Comparison of ENCODE assay signal across 8 mouse cellular contexts in genomic region chr10:128746972-128747645, GRCm38 (mm10). TPM values are rescaled to one million over a fixed set of nuclear protein-coding genes. Genes with fewer than 3 reads are reported as not detected.
DNase-seq lines count a peak whose midpoint lies in the region; ATAC-seq and TF ChIP-seq lines count a peak whose summit lies in the region.

No protein-coding gene starts in this region.

- H3K4me3 ChIP-seq in left cerebral cortex, adult 2 months = peak overlapping the region; percentile 72
- H3K4me3 ChIP-seq in embryonic facial prominence, embryonic 11.5 days (ENCODE audit: low read depth, low read length) = peak overlapping the region; percentile 73

- peak overlapping the region; percentile 95 for H3K27ac ChIP-seq in left cerebral cortex, adult 2 months
- H3K27ac ChIP-seq in embryonic facial prominence, embryonic 11.5 days (replicated peaks; ENCODE audit: low read depth, low read length) = peak overlapping the region; percentile 97

- 33% methylated on average over 9 of the region's 9 CpGs for WGBS in embryonic facial prominence, embryonic 11.5 days

- no peak for TF ChIP-seq CTCF in left cerebral cortex, adult 2 months (IDR thresholded peaks at IDR 0.05)

- peak overlapping the region; percentile 79 for H3K4me2 ChIP-seq in embryonic facial prominence, embryonic 11.5 days (ENCODE audit: low read depth, low read length)

- peaks cover 6% of the 10 kb centered on the region for H3K27me3 ChIP-seq in embryonic facial prominence, embryonic 11.5 days (ENCODE audit: control insufficient read depth, insufficient read depth, low read length)

- no peak for ATAC-seq in embryonic facial prominence, embryonic 11.5 days (replicated peaks; ENCODE audit: insufficient number of reproducible peaks, low FRiP score, low TSS enrichment, low read depth)
- ATAC-seq in monocyte, adult 5-6 weeks (replicated peaks; ENCODE audit: insufficient number of reproducible peaks, low FRiP score, low TSS enrichment, poor library complexity, severe bottlenecking) = peak; percentile 2; the same call in 1 of the 2 replicates
- ATAC-seq in megakaryocyte-erythroid progenitor cell, adult 5-6 weeks (replicated peaks; ENCODE audit: low FRiP score, low TSS enrichment, poor library complexity, severe bottlenecking) = no peak

- peak overlapping the region; percentile 83 for H3K9ac ChIP-seq in embryonic facial prominence, embryonic 11.5 days (replicated peaks; ENCODE audit: low read length)

- intact Hi-C loops in left cerebral cortex, adult 2 months (cut with DNase I) = no loop called here
- intact Hi-C loops in left cerebral cortex, postnatal 36 days (cut with DNase I) = loop anchor here (5.0 kb wide), 1 partner anchor 50 kb away; the partner anchor contains the start of gene Rab5b

- no peaks in the 10 kb centered on the region for H3K36me3 ChIP-seq in embryonic facial prominence, embryonic 11.5 days (replicated peaks; ENCODE audit: control insufficient read depth, insufficient read depth, low read depth, low read length)

- DNase-seq in left cerebral cortex, adult 2 months (ENCODE audit: extremely low spot score in 1 of 2, low spot score in 2 of 2) = no peak
- no peak for DNase-seq in left cerebral cortex, postnatal 36 days (ENCODE audit: low spot score in 2 of 2)
- no peak for DNase-seq in embryonic facial prominence, embryonic 11.5 days (ENCODE audit: low spot score)
- DNase-seq in induced T-regulatory cell, adult 2 months (ENCODE audit: low read depth) = peak; percentile 69
- DNase-seq in testis, postnatal 14 days (ENCODE audit: low spot score) = no peak
- DNase-seq in kidney, adult 11 months = no peak

- H3K9me3 ChIP-seq in embryonic facial prominence, embryonic 11.5 days (replicated peaks; ENCODE audit: control insufficient read depth, low read length) = no peaks in the 10 kb centered on the region

- peaks cover 4% of the 10 kb centered on the region; the same call in 1 of the 2 replicates for H3K4me1 ChIP-seq in embryonic facial prominence, embryonic 11.5 days (ENCODE audit: control insufficient read depth, insufficient read depth, low read length)

RNA-seq across cellular contexts. Expression of gene Pym1, which starts 0.6 kb away (rescaled TPM):
- total RNA-seq in left cerebral cortex, adult 2 months (2021) = 10 to 100 TPM; 27.1 to 27.8 TPM
- total RNA-seq in left cerebral cortex, postnatal 36 days (2021) = 10 to 100 TPM; 27.7 to 31.8 TPM
- polyA plus RNA-seq in embryonic facial prominence, embryonic 11.5 days (2014; fragmentation: Nextera tagmentation; extraction: Ambion mirVana) = 45.9 TPM in 2 replicates
- total RNA-seq in monocyte, adult 5-6 weeks (2017) = 30.7 to 38.7 TPM (median 34.9 TPM) in 3 replicates
- total RNA-seq in megakaryocyte-erythroid progenitor cell, adult 5-6 weeks (2014; fragmentation: Nextera tagmentation) = 26.6 and 38.0 TPM in 2 replicates
- total RNA-seq in megakaryocyte-erythroid progenitor cell, adult 5-6 weeks (2017) = 27.0 and 58.4 TPM in 2 replicates

RNA-seq across cellular contexts. Expression of gene Dgka, which starts 2.5 kb away (rescaled TPM):
- 1 to 10 TPM; 7.4 to 7.9 TPM for total RNA-seq in left cerebral cortex, adult 2 months (2021)
- total RNA-seq in left cerebral cortex, postnatal 36 days (2021) = 1 to 10 TPM; 5.6 to 7.8 TPM
- polyA plus RNA-seq in embryonic facial prominence, embryonic 11.5 days (2014; fragmentation: Nextera tagmentation; extraction: Ambion mirVana) = 5.9 and 8.0 TPM in 2 replicates
- 68.7 to 107 TPM (median 86.0 TPM) in 3 replicates for total RNA-seq in monocyte, adult 5-6 weeks (2017)
- 10.6 and 11.4 TPM in 2 replicates for total RNA-seq in megakaryocyte-erythroid progenitor cell, adult 5-6 weeks (2014; fragmentation: Nextera tagmentation)
- total RNA-seq in megakaryocyte-erythroid progenitor cell, adult 5-6 weeks (2017) = 1.0 and 6.1 TPM in 2 replicates

RNA-seq across cellular contexts. Expression of gene Cdk2, which starts 42.3 kb away (rescaled TPM):
- 1 to 10 TPM; 2.2 to 2.6 TPM for total RNA-seq in left cerebral cortex, adult 2 months (2021)
- 1 to 10 TPM; 2.1 to 2.6 TPM for total RNA-seq in left cerebral cortex, postnatal 36 days (2021)
- 135 and 146 TPM in 2 replicates for polyA plus RNA-seq in embryonic facial prominence, embryonic 11.5 days (2014; fragmentation: Nextera tagmentation; extraction: Ambion mirVana)
- total RNA-seq in monocyte, adult 5-6 weeks (2017) = 14.5 to 21.4 TPM (median 19.5 TPM) in 3 replicates
- total RNA-seq in megakaryocyte-erythroid progenitor cell, adult 5-6 weeks (2014; fragmentation: Nextera tagmentation) = 68.6 and 94.9 TPM in 2 replicates
- total RNA-seq in megakaryocyte-erythroid progenitor cell, adult 5-6 weeks (2017) = 46.7 and 66.1 TPM in 2 replicates

RNA-seq across cellular contexts. Expression of gene Pmel, which starts 43.1 kb away (rescaled TPM):
- under 1 TPM; 0.36 to 0.75 TPM for total RNA-seq in left cerebral cortex, adult 2 months (2021)
- total RNA-seq in left cerebral cortex, postnatal 36 days (2021) = under 1 TPM; 0.48 to 0.79 TPM
- polyA plus RNA-seq in embryonic facial prominence, embryonic 11.5 days (2014; fragmentation: Nextera tagmentation; extraction: Ambion mirVana) = 28.7 and 68.1 TPM in 2 replicates
- total RNA-seq in monocyte, adult 5-6 weeks (2017) = not detected in 3 replicates
- not detected in 2 replicates for total RNA-seq in megakaryocyte-erythroid progenitor cell, adult 5-6 weeks (2014; fragmentation: Nextera tagmentation)
- not detected in 2 replicates for total RNA-seq in megakaryocyte-erythroid progenitor cell, adult 5-6 weeks (2017)

RNA-seq across cellular contexts. Expression of gene Mmp19, which starts 43.6 kb away (rescaled TPM):
- under 1 TPM; 0.48 to 0.63 TPM for total RNA-seq in left cerebral cortex, adult 2 months (2021)
- under 1 TPM; 0.50 to 0.76 TPM for total RNA-seq in left cerebral cortex, postnatal 36 days (2021)
- 0.21 and 0.24 TPM in 2 replicates for polyA plus RNA-seq in embryonic facial prominence, embryonic 11.5 days (2014; fragmentation: Nextera tagmentation; extraction: Ambion mirVana)
- total RNA-seq in monocyte, adult 5-6 weeks (2017) = 0.53 to 10.5 TPM (median 2.5 TPM) in 3 replicates
- total RNA-seq in megakaryocyte-erythroid progenitor cell, adult 5-6 weeks (2014; fragmentation: Nextera tagmentation) = not detected in 2 replicates
- total RNA-seq in megakaryocyte-erythroid progenitor cell, adult 5-6 weeks (2017) = 0.05 and 0.23 TPM in 2 replicates
